Mouse (Mus musculus) heart, adult 2 months (tissue): ENCODE measurements around the gene Zfp950. TPM values are rescaled to one million over a fixed set of nuclear protein-coding genes. Genes with fewer than 3 reads are reported as not detected.

Experiments used
- DNase-seq, 2 experiments: peaks; one replicate each; pipeline ENCODE4 v3.0.0; 2021
- H3K27ac ChIP-seq: fragments of 200-600 bp; 2 replicates; pipeline ENCODE4 v1.8.1; 2022
- H3K27me3 ChIP-seq: fragments of 200-500 bp; 2 replicates; pipeline ENCODE4 v1.6.1; 2012; ENCODE audit warnings: mild to moderate bottlenecking, low read length, inconsistent platforms, mixed read lengths; ENCODE audit not compliant: control insufficient read depth, insufficient read depth
- H3K36me3 ChIP-seq: fragments of 200-500 bp; 2 replicates; pipeline ENCODE4 v1.6.1; 2012; ENCODE audit warnings: low read length, inconsistent platforms; ENCODE audit not compliant: control insufficient read depth, insufficient read depth
- H3K4me1 ChIP-seq: fragments of 200-500 bp; 2 replicates; pipeline ENCODE4 v1.6.1; 2011; ENCODE audit warnings: low read length; ENCODE audit not compliant: control insufficient read depth, insufficient read depth
- H3K4me3 ChIP-seq: fragments of 200-600 bp; 2 replicates; pipeline ENCODE4 v1.8.1; 2022
- H3K79me2 ChIP-seq: fragments of 200-500 bp; replicated peaks from 2 replicates; pipeline ENCODE4 v1.6.1; 2012; ENCODE audit warnings: mild to moderate bottlenecking, inconsistent platforms, low read length, moderate library complexity, mixed read lengths; ENCODE audit not compliant: control insufficient read depth, insufficient read depth
- H3K9ac ChIP-seq: fragments of 200-500 bp; 2 replicates; pipeline ENCODE4 v1.6.1; 2012; ENCODE audit warnings: low read depth, mild to moderate bottlenecking, control low read depth, inconsistent platforms, low read length, mixed read lengths
- CTCF ChIP-seq: fragments of 200-600 bp; IDR thresholded peaks from 2 replicates; pipeline ENCODE4 v1.8.1; 2022; ENCODE audit warnings: antibody characterized with exemption, mild to moderate bottlenecking, moderate library complexity
- EP300 ChIP-seq: fragments of 200-500 bp; IDR thresholded peaks from 2 replicates; pipeline ENCODE4 v1.6.1; 2011; ENCODE audit warnings: low read depth, low read length, control low read depth; ENCODE audit not compliant: insufficient read depth
- POLR2A ChIP-seq: fragments of 200-500 bp; IDR thresholded peaks from 2 replicates; pipeline ENCODE4 v1.6.1; 2011; ENCODE audit warnings: mild to moderate bottlenecking, low read depth, low read length, control low read depth; ENCODE audit not compliant: insufficient read depth
- WGBS: fragments of 180-500 bp; shearing (Covaris S2); methylation state at CpG from one replicate; pipeline ENCODE4 v1.1.7; 2018; 5-methylcytosine and 5-hydroxymethylcytosine counted together
- intact Hi-C: fragments of 180-260 bp; cut with DNase I; formaldehyde crosslinking; loops from one replicate; pipeline ENCODE4 v1.15.1; 2025
- polyA plus RNA-seq: library from polyadenylated mRNA; depleted of rRNA; stranded (reverse); fragments of >200 nt; gene quantifications from 2 replicates; pipeline ENCODE4 v1.2.3, GENCODE M21; 2012
- total RNA-seq, 2 experiments: library from RNA; stranded (reverse); gene quantifications; 2 replicates each; pipeline ENCODE4 v1.2.3; 2021

Gene Zfp950
- total and polyA plus RNA-seq, 3 experiments = 4.7 to 10.5 (median 7.3) TPM

- DNase-seq = no peak
- Histone ChIP-seq H3K27ac (peak overlapping the region; percentile 44; the same call in 1 of the 2 replicates), H3K4me1 (peaks cover 6% of the 10 kb centered on the region), H3K36me3 (peaks cover 17% of the 10 kb centered on the region), H3K4me3 (no peak overlapping the region), H3K27me3 (no peaks in the 10 kb centered on the region), H3K79me2 (peaks cover 1% of the 10 kb centered on the region; the same call in 1 of the 2 replicates), H3K9ac (no peak overlapping the region)
- TF ChIP-seq CTCF (no peak), POLR2A (no peak), EP300 (no peak)
- intact Hi-C loops = no loop called here
These were observed 87.9 kb downstream of the Zfp950 start for GRCm38 (mm10) chr19:61052786-61053185.

GRCm38 (mm10) chr19:61052008-61052407 lies 88.6 kb downstream of the Zfp950 start:
- H3K4me3 ChIP-seq = no peak overlapping the region
- H3K36me3 ChIP-seq = peaks cover 17% of the 10 kb centered on the region
- peak overlapping the region; percentile 44 for H3K27ac ChIP-seq
- TF ChIP-seq POLR2A (no peak), CTCF (no peak), EP300 (no peak)
- intact Hi-C loops = no loop called here
- peaks cover 6% of the 10 kb centered on the region for H3K4me1 ChIP-seq
- no peak for DNase-seq
- peaks cover 1% of the 10 kb centered on the region; the same call in 1 of the 2 replicates for H3K79me2 ChIP-seq
- H3K9ac ChIP-seq = no peak overlapping the region
- H3K27me3 ChIP-seq = no peaks in the 10 kb centered on the region

- intact Hi-C loops = no loop called here
- Histone ChIP-seq H3K36me3 (peaks cover 14% of the 10 kb centered on the region), H3K27me3 (no peaks in the 10 kb centered on the region), H3K9ac (no peak overlapping the region), H3K79me2 (peaks cover 1% of the 10 kb centered on the region; the same call in 1 of the 2 replicates), H3K4me3 (no peak overlapping the region), H3K4me1 (peaks cover 6% of the 10 kb centered on the region), H3K27ac (peak overlapping the region; percentile 12; the same call in 1 of the 2 replicates)
- no peak for DNase-seq
- TF ChIP-seq POLR2A = no peak
- no peak for TF ChIP-seq EP300
- no peak for TF ChIP-seq CTCF
- WGBS = 90% methylated on average over 1 of the region's 1 CpGs
These were observed 89.5 kb downstream of the Zfp950 start for GRCm38 (mm10) chr19:61051151-61051550.

GRCm38 (mm10) chr19:61049413-61049812 lies 91.2 kb downstream of the Zfp950 start:
- H3K4me1 ChIP-seq = peaks cover 6% of the 10 kb centered on the region
- no peak for DNase-seq
- no peak for TF ChIP-seq CTCF
- no peak for TF ChIP-seq EP300
- TF ChIP-seq POLR2A = no peak
- H3K9ac ChIP-seq = no peak overlapping the region
- intact Hi-C loops = no loop called here
- H3K27me3 ChIP-seq = no peaks in the 10 kb centered on the region
- no peak overlapping the region; the same call in 1 of the 2 replicates for H3K27ac ChIP-seq
- H3K4me3 ChIP-seq = no peak overlapping the region
- peaks cover 14% of the 10 kb centered on the region for H3K36me3 ChIP-seq
- 69% methylated on average over 1 of the region's 1 CpGs for WGBS
- peaks cover 1% of the 10 kb centered on the region; the same call in 1 of the 2 replicates for H3K79me2 ChIP-seq

GRCm38 (mm10) chr19:61048646-61049045 lies 92.0 kb downstream of the Zfp950 start:
- DNase-seq = no peak
- intact Hi-C loops = no loop called here
- H3K27me3 ChIP-seq = no peaks in the 10 kb centered on the region
- H3K9ac ChIP-seq = no peak overlapping the region
- peaks cover 6% of the 10 kb centered on the region for H3K4me1 ChIP-seq
- no peak overlapping the region; the same call in 1 of the 2 replicates for H3K27ac ChIP-seq
- H3K4me3 ChIP-seq = no peak overlapping the region
- H3K79me2 ChIP-seq = 0 out of 2 replicates have a peak, but pooled peaks cover 1% of the 10 kb centered on the region
- TF ChIP-seq CTCF (no peak), EP300 (no peak), POLR2A (no peak)
- peaks cover 14% of the 10 kb centered on the region for H3K36me3 ChIP-seq
- WGBS = 73% methylated on average over 2 of the region's 2 CpGs

GRCm38 (mm10) chr19:61039151-61039550 lies 101.5 kb downstream of the Zfp950 start:
- Histone ChIP-seq H3K4me1 (peaks cover 4% of the 10 kb centered on the region), H3K36me3 (peaks cover 2% of the 10 kb centered on the region), H3K27me3 (no peaks in the 10 kb centered on the region), H3K27ac (no peak overlapping the region), H3K9ac (no peak overlapping the region), H3K79me2 (0 out of 2 replicates have a peak, but pooled peaks cover 2% of the 10 kb centered on the region), H3K4me3 (no peak overlapping the region)
- intact Hi-C loops = no loop called here
- no peak for DNase-seq
- 0 out of 2 replicates have a peak, but pooled peaks have one; percentile 39 for TF ChIP-seq EP300
- no peak for TF ChIP-seq POLR2A
